Mouse (Mus musculus) myocyte (in vitro differentiated cells): Measurements from ENCODE around the gene Cwc25.

Experiments used
- E2F4 ChIP-seq: IDR thresholded peaks from one replicate; pipeline ENCODE4 v1.6.1; 2011; ENCODE audit warnings: mild to moderate bottlenecking, control low read depth, moderate library complexity; ENCODE audit not compliant: insufficient read depth
- MAX ChIP-seq: IDR thresholded peaks from one replicate; pipeline ENCODE4 v1.6.1; 2011; ENCODE audit warnings: low read depth, mild to moderate bottlenecking, control low read depth
- MYOG ChIP-seq, 3 experiments: IDR thresholded peaks; one replicate each; pipeline ENCODE4 v1.6.1; 2011; ENCODE audit warnings: control low read depth in 2 of 3, low read depth in 2 of 3, mild to moderate bottlenecking in 2 of 3; ENCODE audit not compliant: insufficient read length in 2 of 3, control insufficient read depth in 1 of 3, insufficient read depth in 1 of 3
- POLR2A ChIP-seq: IDR thresholded peaks from one replicate; pipeline ENCODE4 v1.6.1; 2011; ENCODE audit warnings: low read depth, mild to moderate bottlenecking, control low read depth, moderate library complexity; ENCODE audit not compliant: insufficient read length
- POLR2AphosphoS2 ChIP-seq: IDR thresholded peaks from one replicate; pipeline ENCODE4 v1.6.1; 2011; ENCODE audit warnings: low read depth, control low read depth; ENCODE audit not compliant: insufficient read length
- TCF12 ChIP-seq: IDR thresholded peaks from one replicate; pipeline ENCODE4 v1.6.1; 2011; ENCODE audit warnings: mild to moderate bottlenecking, control low read depth; ENCODE audit not compliant: poor library complexity, insufficient read depth, severe bottlenecking
- TCF3 ChIP-seq: IDR thresholded peaks from one replicate; pipeline ENCODE4 v1.6.1; 2011; ENCODE audit warnings: low read depth, control low read depth; ENCODE audit not compliant: insufficient read length
- USF1 ChIP-seq: IDR thresholded peaks from one replicate; pipeline ENCODE4 v1.6.1; 2011; ENCODE audit warnings: low read depth, mild to moderate bottlenecking, control low read depth, moderate library complexity

- TF ChIP-seq POLR2A (no peak), POLR2AphosphoS2 (no peak), TCF3 (no peak), MAX (no peak), USF1 (no peak), TCF12 (no peak), E2F4 (no peak), MYOG (IDR thresholded peaks at IDR 0.05; ENCODE audit: control insufficient read depth in 1 of 3, insufficient read depth in 1 of 3, insufficient read length in 2 of 3, low read depth in 2 of 3) (no peak)
These were observed 26.2 kb downstream of the Cwc25 start for GRCm38 (mm10) chr11:97740190-97740589.
